Mouse (Mus musculus) frontal cortex, adult 2 months (tissue): Measurements from ENCODE around the gene Gm20403. TPM values are rescaled to one million over a fixed set of nuclear protein-coding genes. Genes with fewer than 3 reads are reported as not detected.
"Not testable (repeated sequence)": the region's sequence is repeated elsewhere in the genome, so short reads cannot be mapped to it uniquely, and the experiment has no call there.

ENCODE experiments used
- DNase-seq, 2 experiments: peaks; one replicate each; pipeline ENCODE4 v3.0.0; 2022; ENCODE audit warnings: low spot score in 1 of 2; ENCODE audit errors: extremely low spot score in 1 of 2
- polyA plus RNA-seq: library from polyadenylated mRNA; depleted of rRNA; stranded (reverse); fragments of >200 nt; gene quantifications from 2 replicates; pipeline ENCODE4 v1.2.3, GENCODE M21; 2012

The Gm20403 gene
- polyA plus RNA-seq, 1 experiment, result not detected

DNA sequence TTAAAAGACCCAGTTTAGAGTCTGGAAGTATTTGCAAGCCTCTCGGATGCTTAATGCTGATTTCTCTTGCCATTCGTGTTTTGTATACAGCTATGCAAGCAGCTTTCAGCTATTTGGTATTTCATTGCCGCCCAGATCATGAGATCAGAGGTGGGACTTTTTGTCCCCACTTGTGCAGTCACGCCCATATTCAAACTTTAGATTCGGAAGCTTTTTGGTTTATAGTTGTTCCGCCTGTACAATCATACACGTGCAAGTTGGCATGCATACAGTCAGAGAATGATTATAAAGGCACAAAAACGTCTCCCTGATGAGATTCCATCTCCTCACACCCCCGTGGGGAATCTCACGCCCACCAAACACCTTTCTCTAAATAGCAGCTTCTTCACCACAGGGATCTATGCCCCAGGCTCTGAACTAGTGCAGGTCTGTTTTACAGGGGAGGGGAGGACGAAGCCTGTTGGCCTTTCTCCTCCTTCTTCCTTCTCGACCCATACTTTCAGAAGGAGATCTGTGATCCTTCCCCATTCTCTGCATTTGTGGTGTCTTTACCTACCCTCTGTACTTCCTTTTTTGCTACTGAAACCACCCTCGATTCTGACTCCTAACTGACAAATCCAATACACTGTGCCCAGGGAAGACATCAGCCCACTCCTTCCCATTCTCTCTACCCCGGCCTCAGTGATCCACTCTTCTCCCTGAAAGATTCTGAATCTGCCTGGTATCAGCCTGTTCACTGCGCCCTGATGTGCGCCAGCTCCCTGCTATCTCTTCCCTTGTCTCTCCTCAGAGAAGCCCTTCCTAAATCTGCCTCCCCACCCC, 7.1 kb upstream of the Gm20403 start:
- peak in 1 of 2 experiments; percentile 35 for DNase-seq

DNA sequence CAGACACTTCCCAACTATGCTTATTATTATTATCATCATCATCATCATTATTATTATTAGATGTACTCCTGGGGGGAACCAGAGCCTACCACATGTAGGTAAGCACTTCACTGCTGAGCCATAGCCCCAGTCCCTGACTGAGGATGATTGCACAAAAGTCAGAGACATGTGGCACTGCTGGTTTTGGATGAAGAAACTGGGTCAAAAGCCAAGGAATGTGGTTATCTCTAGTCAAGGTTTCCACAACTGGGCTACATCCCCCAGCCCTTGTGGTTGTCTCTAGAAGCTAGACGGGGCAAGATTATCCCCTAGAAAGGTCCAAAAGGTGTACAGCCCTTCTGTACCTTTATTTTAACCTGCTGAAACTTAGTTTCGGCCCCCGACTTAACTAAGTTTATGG, 6.5 kb upstream of the Gm20403 start:
- no peak for DNase-seq

DNA sequence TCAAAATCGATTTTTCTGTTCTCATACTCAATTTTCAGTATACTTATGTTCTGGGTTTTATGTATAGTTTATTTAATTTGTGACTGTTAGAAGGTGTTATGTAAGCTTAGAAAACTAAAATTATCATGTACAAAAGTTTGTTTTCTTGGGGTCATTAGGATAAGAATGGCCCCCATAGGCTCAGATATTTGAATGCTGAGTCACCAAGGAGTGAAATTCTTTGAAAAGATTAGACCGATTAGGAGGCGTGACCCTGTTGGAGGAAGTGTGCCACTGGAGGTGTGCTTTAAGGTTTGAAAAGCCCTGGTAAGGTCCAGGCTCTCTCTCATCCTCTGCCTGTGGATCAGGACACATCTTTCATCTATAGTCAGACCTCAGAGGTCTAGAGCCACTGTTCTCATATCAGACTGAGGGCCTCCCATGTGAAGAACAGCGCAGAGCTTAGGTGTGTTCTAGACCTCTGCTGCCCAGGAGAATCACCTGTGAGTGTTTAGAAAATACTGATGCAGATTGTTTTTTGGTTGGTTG, 2.1 kb upstream of the Gm20403 start:
- DNase-seq, result no peak

DNA sequence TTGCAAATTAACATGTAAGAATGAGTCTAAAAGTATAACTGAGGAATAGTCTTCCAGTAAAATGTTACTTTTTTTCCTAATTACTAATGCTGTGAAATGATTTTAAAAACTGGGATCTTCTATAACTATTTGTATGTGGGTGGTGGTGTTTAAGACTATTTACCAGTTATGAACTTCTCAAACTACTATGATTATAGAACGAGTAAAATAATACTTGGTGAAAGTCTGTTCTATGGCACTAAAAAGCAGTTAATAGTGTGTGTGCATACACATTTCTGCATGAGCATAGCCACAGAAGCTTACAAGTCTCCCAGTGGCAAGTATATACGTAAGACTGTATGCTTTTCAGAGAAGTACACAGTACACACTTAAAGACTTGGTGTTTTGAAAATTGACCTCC, 827 bp upstream of the Gm20403 start:
- no peak for DNase-seq

DNA sequence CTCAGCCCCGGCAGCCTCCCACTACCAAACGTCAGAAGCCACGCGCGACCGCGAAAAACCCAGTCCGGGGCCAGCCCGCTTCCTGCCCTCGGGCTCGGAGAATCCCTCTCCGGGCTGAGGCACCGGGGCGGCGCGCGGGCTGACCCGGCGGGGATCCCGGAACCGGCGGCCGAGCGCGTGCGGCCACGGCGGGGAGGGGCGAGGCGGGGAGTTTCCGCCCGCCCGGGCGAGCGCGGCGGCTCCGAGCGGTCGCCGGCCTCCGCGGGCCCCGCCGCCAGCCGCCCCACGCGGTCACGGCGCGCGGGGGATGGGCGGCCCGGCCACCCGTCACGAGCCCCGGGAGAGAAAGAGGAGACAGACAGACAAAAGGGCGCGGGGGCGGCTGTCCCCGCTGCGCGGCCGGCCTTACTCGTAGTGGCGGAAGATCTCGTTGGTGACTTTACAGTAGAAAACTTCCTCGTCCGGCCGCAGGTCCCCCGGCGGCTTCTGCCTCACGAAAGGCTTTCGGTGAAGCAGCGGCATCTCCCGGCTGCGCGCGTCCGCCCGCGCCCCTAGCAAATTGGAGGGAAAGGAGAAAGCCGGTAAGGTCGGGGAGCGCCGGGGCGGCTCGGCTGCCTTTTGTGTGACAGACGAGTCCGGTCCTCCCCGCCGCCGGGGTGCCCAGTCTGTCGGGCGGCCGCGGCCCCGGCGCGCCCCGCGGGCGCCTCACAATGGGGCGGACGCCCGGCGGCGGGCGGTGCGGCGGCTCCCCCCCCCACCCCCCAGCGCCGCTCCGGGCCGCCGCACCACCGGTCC, 875 bp downstream of the Gm20403 start:
- DNase-seq, result peak in 1 of 2 experiments; percentile 20

DNA sequence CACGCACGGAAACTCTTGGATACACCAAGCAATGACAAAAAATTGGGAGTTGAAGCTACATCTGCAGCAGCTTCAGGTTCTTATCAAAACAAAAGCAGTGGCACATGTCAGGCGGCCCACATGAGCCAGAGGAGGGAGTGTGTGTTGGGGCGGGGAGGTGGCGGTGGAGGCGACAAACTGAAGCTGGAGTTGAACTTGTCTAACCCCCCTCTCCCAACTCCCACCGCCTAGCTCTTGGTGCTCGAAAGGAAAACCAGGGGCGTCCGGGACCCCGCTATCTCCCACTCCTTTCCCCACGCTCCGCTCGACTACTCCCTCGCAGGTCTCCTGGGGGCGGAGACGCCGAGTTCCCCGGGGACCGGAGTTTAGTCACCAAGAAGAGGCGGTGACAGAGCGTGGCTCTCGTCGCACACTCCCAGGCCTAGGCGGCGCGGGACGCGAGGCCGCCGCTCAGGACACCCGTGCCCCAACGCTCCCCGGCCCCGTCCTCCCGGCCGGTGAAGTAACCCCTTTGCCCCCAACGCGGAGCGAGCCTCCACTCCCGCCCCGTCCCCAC, 1.6 kb downstream of the Gm20403 start:
- peak in 1 of 2 experiments; percentile 55 for DNase-seq

DNA sequence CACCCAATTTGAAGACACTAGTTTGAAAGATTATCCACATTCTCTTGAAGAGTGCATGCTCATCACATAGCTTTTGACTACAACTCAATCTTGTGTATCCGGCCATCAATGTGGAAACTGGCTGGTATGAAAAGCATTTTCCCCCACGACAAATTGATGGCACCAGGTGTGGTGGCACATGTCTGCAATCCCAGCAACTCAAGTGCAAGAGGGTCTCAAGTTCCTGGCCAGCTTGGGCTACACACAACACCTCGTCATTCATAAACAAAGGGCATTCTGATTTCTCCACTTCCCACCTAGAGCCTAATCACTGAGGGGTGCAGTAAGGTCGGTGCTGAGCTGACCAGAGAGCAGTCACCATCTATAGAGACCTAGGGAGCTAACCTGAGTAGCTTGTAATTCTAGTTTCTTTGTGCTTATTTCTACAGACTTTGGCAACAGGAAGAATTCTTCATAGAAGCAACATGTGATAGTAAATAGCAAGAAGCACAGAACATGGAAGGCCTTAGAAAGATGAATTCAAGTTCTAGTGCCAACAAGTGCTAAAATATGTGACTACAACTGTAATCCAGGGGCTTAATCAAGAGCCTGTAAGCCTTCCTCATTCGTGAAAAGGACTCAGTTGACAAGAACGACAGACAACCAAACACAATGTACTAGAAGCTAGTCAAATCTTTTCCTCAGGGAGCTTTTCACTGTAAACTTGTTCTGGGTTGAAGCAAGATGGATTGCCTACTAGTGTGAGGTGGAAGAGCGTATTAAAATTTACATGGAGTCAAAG, 3.2 kb downstream of the Gm20403 start:
- DNase-seq, result no peak

DNA sequence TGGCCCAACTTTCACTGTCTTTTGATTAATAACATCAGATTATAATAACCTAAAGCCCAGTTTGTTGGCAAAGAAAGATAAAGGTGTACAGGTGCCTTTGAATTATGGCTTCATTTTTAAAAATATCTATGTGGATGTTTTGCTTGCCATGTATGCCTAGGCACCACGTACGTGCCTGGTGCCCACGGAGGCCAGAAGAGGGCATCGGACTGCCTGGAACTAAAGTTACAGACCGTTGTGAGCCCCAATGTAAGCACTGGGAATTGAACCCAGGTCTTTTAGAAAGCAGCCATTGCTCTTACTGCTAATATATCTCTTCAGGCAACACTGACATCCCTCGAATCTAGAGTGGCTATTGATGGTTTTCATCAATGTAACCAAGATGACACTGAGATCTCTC, 4.4 kb downstream of the Gm20403 start:
- DNase-seq, result no peak

DNA sequence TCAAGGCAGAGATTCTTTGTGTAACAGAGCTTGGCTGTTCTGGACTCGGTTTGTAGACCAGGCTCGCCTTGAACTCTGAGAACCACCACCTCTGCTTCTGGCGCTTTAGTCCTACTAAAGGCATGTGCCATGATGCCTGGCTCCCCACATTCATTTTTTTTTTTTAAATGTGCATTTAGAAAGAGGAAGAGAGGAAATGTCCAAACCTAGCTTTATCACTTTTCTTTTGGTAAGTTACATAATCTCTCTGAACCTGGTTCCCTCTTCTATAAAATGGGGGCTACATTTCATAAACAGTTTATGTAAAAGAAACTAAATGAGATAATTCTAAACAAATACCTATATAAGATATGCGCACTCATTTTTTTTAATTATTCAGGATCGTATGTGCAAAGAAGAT, 5.4 kb downstream of the Gm20403 start:
- DNase-seq, result no peak

DNA sequence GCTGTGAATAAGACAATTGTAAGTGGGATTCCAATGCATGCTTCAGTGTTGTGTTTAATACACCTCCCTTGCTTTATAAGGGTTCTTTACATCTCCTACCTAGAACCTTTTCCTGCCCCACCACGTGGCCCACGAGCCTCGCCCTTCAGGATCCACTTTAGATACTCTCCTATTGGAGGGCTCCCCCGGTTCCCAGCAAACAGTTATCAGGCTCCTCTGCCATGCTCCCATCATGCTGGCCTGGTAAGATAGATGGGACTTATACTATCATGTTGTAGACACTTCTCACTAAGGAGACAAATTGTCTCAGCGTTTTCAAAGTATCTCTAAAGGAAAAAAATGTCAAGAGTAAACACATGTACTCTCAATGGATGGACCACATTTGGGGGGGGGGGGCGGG, 5.8 kb downstream of the Gm20403 start:
- no peak for DNase-seq

DNA sequence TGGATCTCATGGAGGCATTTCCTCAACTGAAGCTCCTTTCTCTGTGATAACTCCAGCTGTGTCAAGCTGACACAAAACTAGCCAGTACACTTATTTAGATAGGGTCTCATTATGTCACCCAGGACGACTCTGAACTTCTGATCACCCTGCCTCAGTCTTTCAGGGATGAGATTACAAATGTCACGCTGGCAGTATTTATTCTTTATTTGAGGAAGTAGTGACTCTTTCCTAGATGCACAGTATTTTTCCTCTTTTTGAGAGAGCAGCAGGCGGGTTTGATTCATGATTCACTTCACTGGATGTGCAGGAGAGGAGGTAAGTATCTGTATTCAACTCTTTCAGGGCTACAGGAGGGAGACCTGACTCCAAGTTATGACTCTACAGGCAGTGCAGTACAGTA, 17.3 kb downstream of the Gm20403 start:
- DNase-seq, result no peak

DNA sequence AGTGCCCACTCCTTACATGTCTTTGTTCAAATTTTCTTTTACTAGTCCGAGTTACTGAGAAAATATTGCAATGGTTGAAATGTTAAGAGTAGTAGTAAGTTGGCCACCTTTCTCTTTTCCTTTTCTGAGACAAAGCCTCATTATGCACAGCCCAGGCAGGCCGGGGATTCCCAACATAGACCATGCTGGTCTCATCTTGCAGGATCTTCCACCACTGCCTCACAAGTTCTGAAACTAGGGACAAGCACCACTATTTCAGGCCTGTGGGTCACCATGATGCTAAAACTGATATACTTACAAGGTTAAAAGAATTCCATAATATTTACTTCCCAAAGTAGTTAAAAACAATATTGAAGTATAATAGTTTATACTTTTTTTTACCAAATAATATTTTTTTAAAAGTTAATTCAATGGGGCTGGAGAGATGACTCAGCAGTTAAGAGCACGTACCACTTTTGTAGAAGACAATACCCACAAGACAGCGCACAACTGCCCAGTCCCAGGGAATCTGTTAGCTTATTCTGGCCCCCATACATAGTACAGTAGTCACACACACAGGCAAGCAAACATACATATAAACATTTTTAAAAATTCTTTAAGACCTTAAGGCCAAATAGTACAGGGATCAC, 20.7 kb downstream of the Gm20403 start:
- no peak for DNase-seq

DNA sequence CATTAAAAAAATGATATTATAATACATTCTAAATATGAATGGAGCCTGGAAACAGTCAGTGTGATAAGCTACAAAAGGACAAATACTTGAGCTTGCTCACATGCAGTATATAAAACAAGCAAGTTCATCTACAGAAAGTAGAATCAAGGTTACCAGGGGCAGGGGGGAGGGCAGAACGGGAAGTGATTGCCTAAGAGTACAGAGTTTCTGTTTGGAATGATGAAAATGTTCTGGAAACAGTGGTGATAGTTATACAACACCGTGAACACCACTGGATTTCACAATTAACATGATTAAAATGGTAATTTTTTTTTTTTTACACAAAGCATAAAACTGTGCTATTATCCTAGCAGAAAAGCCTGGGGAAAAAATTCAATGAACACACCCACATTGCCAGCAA, 26.8 kb downstream of the Gm20403 start:
- no peak for DNase-seq

DNA sequence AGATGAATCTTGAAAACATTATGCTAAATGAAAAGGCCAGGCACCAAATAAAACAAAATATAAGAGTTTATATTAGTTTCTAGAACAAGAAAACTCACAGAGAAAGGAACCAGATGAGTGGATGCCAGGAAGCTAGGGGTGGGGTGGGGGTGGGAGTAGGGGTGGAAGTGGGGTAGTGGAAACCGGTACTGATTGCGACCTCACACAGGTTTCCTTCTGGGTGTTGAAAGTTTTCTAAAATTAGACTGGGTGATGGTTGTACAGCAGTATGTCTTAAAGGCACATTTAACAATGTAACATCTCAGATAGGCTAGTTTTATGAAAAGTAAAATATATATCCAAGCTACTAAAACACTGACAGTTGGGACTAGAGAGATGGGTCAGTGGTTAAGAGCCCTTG, 29.4 kb downstream of the Gm20403 start:
- no peak for DNase-seq

DNA sequence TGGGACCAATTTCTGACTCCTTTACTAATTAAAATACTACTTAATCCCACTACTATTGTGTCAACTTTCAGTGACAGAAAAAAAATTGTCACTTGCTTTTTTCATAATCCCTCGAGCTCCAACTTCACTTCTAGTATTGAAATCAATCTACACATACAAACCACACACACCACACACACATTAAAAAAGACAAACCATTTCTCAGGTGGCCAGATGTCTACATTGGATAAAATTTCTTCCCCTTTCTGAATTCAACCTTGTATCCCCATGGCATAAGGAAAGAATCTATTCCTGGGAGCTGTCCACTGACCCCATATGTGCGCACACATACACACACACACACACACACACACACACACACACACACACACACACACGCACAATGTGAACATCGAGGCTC, 29.9 kb downstream of the Gm20403 start:
- no peak for DNase-seq

DNA sequence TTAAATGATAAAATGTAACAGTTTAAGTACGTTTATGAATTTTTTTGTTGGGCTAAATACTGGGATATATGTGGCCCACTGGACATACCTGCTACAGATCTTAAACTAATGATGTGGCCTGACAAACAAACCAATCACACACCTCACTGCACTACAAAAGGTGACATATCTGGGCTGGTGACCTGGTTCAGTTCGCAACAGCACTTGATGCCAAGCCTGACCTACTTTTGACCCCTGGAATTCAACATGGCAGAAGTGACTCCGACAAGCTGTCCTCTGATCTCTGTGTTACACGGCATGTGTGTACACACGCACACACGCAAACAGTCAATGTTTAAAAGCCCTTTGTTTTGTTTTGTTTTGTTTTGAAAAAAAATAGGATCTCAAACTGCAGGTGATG, 40.2 kb downstream of the Gm20403 start:
- no peak for DNase-seq

DNA sequence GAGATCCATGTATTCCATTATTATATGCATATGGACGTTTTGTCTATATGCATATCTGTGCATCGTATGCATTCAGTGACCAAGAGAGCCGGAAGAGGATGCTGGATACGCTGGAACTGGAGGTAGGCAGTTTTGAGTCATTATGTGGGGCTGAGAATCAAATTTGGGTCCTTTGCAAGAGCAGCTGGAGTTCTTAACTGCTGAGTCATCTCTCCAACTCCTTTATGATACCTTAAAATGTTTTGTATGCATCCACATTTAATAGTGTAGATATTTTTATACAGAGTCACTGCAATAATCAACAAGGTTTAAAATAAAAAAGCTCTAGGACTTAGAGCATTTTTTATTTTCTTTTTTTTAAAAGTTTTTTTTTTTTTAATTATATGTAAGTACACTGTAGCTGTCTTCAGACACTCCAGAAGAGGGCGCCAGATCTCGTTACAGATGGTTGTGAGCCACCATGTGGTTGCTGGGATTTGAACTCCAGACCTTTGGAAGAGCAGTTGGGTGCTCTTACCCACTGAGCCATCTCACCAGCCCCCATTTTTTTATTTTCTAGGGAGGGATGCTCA, 43.7 kb downstream of the Gm20403 start:
- DNase-seq, result not testable (repeated sequence)

DNA sequence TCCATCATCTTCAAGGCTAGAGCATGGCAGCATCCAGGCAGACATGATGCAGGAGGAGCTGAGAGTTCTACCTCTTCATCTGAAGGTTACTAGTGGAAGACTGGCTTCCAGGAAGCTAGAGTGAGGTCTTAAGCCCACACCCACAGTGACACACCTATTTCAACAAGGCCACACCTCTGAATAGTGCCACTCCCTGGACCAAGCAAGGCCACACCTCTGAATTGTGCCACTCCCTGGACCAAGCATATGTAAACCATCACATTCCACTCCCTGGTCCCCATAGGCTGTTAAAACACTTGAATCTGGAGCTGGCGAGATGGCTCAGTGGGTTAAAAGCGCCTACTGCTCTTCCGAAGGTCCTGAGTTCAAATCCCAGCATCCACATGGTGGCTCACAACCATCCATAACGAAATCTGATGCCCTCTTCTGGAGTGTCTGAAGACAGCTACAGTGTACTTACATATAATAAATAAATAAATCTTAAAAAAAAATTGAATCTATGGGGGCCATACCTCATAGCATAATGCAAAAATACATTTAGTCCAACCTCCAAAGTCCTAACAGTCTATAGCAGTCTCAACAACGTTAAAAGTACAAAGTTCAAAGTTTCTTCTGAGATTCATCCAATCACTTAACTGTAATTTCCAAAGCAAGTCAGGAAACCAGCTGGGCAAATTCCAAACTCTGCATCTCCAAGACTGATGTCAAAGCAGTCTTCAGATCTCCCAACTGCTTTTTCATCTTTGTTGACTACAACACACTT, 48.6 kb downstream of the Gm20403 start:
- DNase-seq, result not testable (repeated sequence)
